Mouse (Mus musculus): ENCODE data around the gene Rhot1. TPM values are rescaled to one million over a fixed set of nuclear protein-coding genes. Genes with fewer than 3 reads are reported as not detected.
A peak's percentile ranks its signal among the peaks of the same experiment; 100 is the strongest.

Gene Rhot1
- polyA plus RNA-seq, 1 experiment from 2014 or later, result 86.3 TPM

GRCm38 (mm10) chr11:80313944-80314343, 105.1 kb downstream of the Rhot1 start:
- no peak for ATAC-seq (ENCODE audit: low FRiP score, low TSS enrichment)
- 77% methylated on average over 4 of the region's 4 CpGs for WGBS
- H3K4me2 ChIP-seq (ENCODE audit: low read length), result no peak overlapping the region
- H3K36me3 ChIP-seq (ENCODE audit: control insufficient read depth, insufficient read depth, low read length), result no peaks in the 10 kb centered on the region
- DNase-seq, result no peak
- H3K27me3 ChIP-seq (ENCODE audit: control insufficient read depth, insufficient read depth, low read length), result no peaks in the 10 kb centered on the region
- no peak overlapping the region for H3K27ac ChIP-seq (replicated peaks; ENCODE audit: low read depth, low read length)
- H3K4me1 ChIP-seq (ENCODE audit: control insufficient read depth, insufficient read depth, low read length), result peaks cover 51% of the 10 kb centered on the region
- no peak overlapping the region for H3K9ac ChIP-seq (replicated peaks; ENCODE audit: low read length)
- H3K9me3 ChIP-seq (ENCODE audit: control insufficient read depth, low read length), result no peaks in the 10 kb centered on the region
- no peak overlapping the region for H3K4me3 ChIP-seq (replicated peaks; ENCODE audit: low read depth, low read length)

- Histone ChIP-seq H3K4me2 (ENCODE audit: low read length) (no peak overlapping the region), H3K4me1 (ENCODE audit: control insufficient read depth, insufficient read depth, low read length) (peaks cover 49% of the 10 kb centered on the region), H3K9ac (replicated peaks; ENCODE audit: low read length) (no peak overlapping the region), H3K27ac (replicated peaks; ENCODE audit: low read depth, low read length) (peak overlapping the region; percentile 79), H3K4me3 (replicated peaks; ENCODE audit: low read depth, low read length) (no peak overlapping the region), H3K9me3 (ENCODE audit: control insufficient read depth, low read length) (no peaks in the 10 kb centered on the region), H3K27me3 (ENCODE audit: control insufficient read depth, insufficient read depth, low read length) (no peaks in the 10 kb centered on the region), H3K36me3 (ENCODE audit: control insufficient read depth, insufficient read depth, low read length) (no peaks in the 10 kb centered on the region)
- WGBS, result 27% methylated on average over 10 of the region's 10 CpGs
- ATAC-seq (ENCODE audit: low FRiP score, low TSS enrichment) (peak; percentile 84), DNase-seq (peak; percentile 85)
Measured at GRCm38 (mm10) chr11:80315743-80316639, 107.2 kb downstream of the Rhot1 start.

Other genes with a start within 250 kb of the Rhot1 start
- gene Utp6, start 246.6 kb upstream of the Rhot1 start, polyA plus RNA-seq (2014; fragmentation: Nextera tagmentation; extraction: Ambion mirVana), result 32.9 and 51.9 TPM in 2 replicates
- 18.1 and 21.4 TPM in 2 replicates for gene Suz12, start 215.9 kb upstream of the Rhot1 start, polyA plus RNA-seq (2014; fragmentation: Nextera tagmentation; extraction: Ambion mirVana)
- 9.2 and 12.7 TPM in 2 replicates for gene Crlf3, start 128.0 kb upstream of the Rhot1 start, polyA plus RNA-seq (2014; fragmentation: Nextera tagmentation; extraction: Ambion mirVana)
- 5.9 and 7.1 TPM in 2 replicates for gene Atad5, start 119.6 kb upstream of the Rhot1 start, polyA plus RNA-seq (2014; fragmentation: Nextera tagmentation; extraction: Ambion mirVana)
- gene Tefm, start 66.8 kb upstream of the Rhot1 start, polyA plus RNA-seq (2014; fragmentation: Nextera tagmentation; extraction: Ambion mirVana), result 24.0 and 25.4 TPM in 2 replicates
- gene Adap2, start 54.9 kb upstream of the Rhot1 start, polyA plus RNA-seq (2014; fragmentation: Nextera tagmentation; extraction: Ambion mirVana), result 2.2 and 3.2 TPM in 2 replicates
- 1.5 and 3.0 TPM in 2 replicates for gene Rnf135, start 25.2 kb upstream of the Rhot1 start, polyA plus RNA-seq (2014; fragmentation: Nextera tagmentation; extraction: Ambion mirVana)
- 7.3 and 12.2 TPM in 2 replicates for gene Rhbdl3, start 91.9 kb downstream of the Rhot1 start, polyA plus RNA-seq (2014; fragmentation: Nextera tagmentation; extraction: Ambion mirVana)
- 26.3 and 40.1 TPM in 2 replicates for gene 5730455P16Rik, start 169.0 kb downstream of the Rhot1 start, polyA plus RNA-seq (2014; fragmentation: Nextera tagmentation; extraction: Ambion mirVana)
- 222 and 237 TPM in 2 replicates for gene Zfp207, start 174.3 kb downstream of the Rhot1 start, polyA plus RNA-seq (2014; fragmentation: Nextera tagmentation; extraction: Ambion mirVana)
- gene Psmd11, start 219.6 kb downstream of the Rhot1 start, polyA plus RNA-seq (2014; fragmentation: Nextera tagmentation; extraction: Ambion mirVana), result 266 and 299 TPM in 2 replicates